Mouse (Mus musculus): Measurements from ENCODE around the gene 4930583I09Rik.

DNA sequence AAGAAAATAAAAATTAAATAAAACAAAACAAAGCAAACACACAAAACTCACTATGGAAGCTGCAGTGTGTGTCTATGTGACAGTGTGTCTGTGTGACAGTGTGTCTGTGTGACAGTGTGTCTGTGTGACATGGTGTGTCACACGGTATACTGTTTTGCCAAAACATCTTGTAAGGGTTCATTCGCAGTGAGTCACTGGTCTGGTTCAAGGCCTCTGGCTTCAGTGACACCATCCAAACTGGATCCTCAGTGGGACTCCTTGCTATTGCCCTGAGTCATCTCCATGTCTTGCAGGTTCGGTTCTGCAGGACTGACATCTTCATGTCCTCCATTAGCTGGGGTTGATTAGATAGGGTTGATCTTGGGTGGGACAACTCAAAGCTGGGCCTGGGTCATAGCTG is 43.8 kb downstream of the 4930583I09Rik start:
- no peak for TF ChIP-seq CTCF (IDR thresholded peaks at IDR 0.05)
- TF ChIP-seq EP300 (IDR thresholded peaks at IDR 0.05; ENCODE audit: insufficient read depth, low read depth, low read length): no peak
- TF ChIP-seq POLR2A (IDR thresholded peaks at IDR 0.05; ENCODE audit: insufficient read depth, low read depth, low read length): no peak
